Mouse (Mus musculus): ENCODE data around the gene Usp6nl. TPM values are rescaled to one million over a fixed set of nuclear protein-coding genes. Genes with fewer than 3 reads are reported as not detected.

Gene Usp6nl
- total and polyA plus RNA-seq, 2 experiments from 2014 or later: 6.5 to 18.3 TPM

DNA sequence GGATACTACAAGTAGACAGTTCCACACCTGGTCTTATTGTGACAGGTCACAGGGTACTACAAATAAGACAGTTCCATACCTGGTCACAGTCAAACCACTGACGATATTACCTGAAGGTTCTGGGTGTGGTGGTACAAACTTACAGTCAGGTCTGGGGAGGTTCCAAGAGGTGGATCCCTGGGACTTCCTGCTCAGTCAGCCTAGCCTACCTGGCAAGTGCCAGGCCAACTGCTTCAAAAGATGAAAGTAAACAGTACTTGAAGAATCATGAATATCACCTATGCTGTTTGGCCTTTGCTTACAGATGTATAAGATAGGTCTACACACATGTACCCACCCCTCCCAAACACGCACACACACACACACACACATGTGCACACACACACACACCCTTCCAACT, 91.3 kb downstream of the Usp6nl start:
- no peak for ATAC-seq
- H3K4me2 ChIP-seq (ENCODE audit: low read depth): no peak overlapping the region
- no peak for DNase-seq
- no peak overlapping the region for H3K4me3 ChIP-seq (ENCODE audit: low read depth, low read length)
- no peaks in the 10 kb centered on the region for H3K27me3 ChIP-seq (ENCODE audit: insufficient read depth, low read length)
- no peaks in the 10 kb centered on the region for H3K36me3 ChIP-seq (ENCODE audit: insufficient read depth)
- 96% methylated on average over 2 of the region's 2 CpGs for WGBS
- H3K9ac ChIP-seq: no peak overlapping the region
- no peak for TF ChIP-seq CTCF (IDR thresholded peaks at IDR 0.05; ENCODE audit: low read depth)
- H3K9me3 ChIP-seq (ENCODE audit: low read length): no peaks in the 10 kb centered on the region
- no peaks in the 10 kb centered on the region for H3K4me1 ChIP-seq (ENCODE audit: insufficient read depth)
- H3K27ac ChIP-seq (ENCODE audit: low read depth, low read length): no peak overlapping the region

DNA sequence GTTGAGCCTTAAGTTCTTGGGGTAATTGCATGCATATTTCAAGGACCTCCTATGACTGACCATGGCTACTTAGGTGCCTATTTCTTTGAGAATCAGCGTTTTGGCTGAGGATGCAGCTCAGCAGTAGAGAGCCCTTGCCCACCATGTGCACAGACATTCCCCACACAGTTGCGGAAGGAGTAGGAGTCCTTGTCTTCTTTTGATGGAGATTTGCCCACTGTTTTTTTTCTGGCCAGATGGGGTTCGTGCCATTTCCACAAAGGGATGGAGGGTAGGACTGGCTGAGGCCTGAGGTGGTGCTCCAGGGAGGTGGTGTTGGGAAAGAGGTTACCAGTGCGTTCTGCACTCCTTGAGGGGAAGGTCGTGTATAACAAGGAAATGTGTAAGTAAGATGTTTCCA, 91.9 kb downstream of the Usp6nl start:
- no peaks in the 10 kb centered on the region for H3K27me3 ChIP-seq (ENCODE audit: insufficient read depth, low read length)
- no peak for TF ChIP-seq CTCF (IDR thresholded peaks at IDR 0.05; ENCODE audit: low read depth)
- H3K36me3 ChIP-seq (ENCODE audit: insufficient read depth): no peaks in the 10 kb centered on the region
- no peaks in the 10 kb centered on the region for H3K9me3 ChIP-seq (ENCODE audit: low read length)
- no peak overlapping the region for H3K27ac ChIP-seq (ENCODE audit: low read depth, low read length)
- WGBS: 81% methylated on average over 5 of the region's 5 CpGs
- H3K4me3 ChIP-seq (ENCODE audit: low read depth, low read length): no peak overlapping the region
- H3K4me1 ChIP-seq (ENCODE audit: insufficient read depth): no peaks in the 10 kb centered on the region
- no peak for ATAC-seq
- H3K9ac ChIP-seq: no peak overlapping the region
- no peak for DNase-seq
- no peak overlapping the region for H3K4me2 ChIP-seq (ENCODE audit: low read depth)

DNA sequence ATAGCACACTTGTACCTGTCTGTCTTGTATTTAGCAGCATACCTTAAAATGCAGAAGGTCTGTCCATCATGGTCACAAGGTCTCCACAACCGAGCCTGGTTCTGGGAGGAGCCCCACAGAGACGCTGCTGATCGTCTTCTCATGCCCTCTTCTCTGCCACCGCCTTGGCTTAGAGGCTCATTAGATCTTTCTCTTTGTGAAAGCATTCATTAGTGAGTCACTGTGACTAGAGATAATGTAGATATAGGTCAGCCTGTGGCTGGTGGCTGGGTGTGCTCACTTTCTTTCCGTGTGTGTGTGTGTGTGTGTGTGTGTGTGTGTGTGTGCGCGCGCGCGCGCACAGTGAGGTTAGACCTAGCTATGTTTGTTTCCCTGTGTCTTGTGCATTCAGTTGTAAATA, 94.7 kb downstream of the Usp6nl start:
- no peaks in the 10 kb centered on the region for H3K9me3 ChIP-seq (ENCODE audit: low read length)
- no peak overlapping the region for H3K9ac ChIP-seq
- no peak overlapping the region for H3K4me2 ChIP-seq (ENCODE audit: low read depth)
- no peak overlapping the region for H3K4me3 ChIP-seq (ENCODE audit: low read depth, low read length)
- peaks cover 1% of the 10 kb centered on the region; the same call in 1 of the 2 replicates for H3K36me3 ChIP-seq (ENCODE audit: insufficient read depth)
- no peaks in the 10 kb centered on the region for H3K4me1 ChIP-seq (ENCODE audit: insufficient read depth)
- H3K27ac ChIP-seq (ENCODE audit: low read depth, low read length): no peak overlapping the region
- no peaks in the 10 kb centered on the region for H3K27me3 ChIP-seq (ENCODE audit: insufficient read depth, low read length)
- no peak for TF ChIP-seq CTCF (IDR thresholded peaks at IDR 0.05; ENCODE audit: low read depth)
- no peak for DNase-seq
- WGBS: 76% methylated on average over 11 of the region's 11 CpGs
- no peak for ATAC-seq

DNA sequence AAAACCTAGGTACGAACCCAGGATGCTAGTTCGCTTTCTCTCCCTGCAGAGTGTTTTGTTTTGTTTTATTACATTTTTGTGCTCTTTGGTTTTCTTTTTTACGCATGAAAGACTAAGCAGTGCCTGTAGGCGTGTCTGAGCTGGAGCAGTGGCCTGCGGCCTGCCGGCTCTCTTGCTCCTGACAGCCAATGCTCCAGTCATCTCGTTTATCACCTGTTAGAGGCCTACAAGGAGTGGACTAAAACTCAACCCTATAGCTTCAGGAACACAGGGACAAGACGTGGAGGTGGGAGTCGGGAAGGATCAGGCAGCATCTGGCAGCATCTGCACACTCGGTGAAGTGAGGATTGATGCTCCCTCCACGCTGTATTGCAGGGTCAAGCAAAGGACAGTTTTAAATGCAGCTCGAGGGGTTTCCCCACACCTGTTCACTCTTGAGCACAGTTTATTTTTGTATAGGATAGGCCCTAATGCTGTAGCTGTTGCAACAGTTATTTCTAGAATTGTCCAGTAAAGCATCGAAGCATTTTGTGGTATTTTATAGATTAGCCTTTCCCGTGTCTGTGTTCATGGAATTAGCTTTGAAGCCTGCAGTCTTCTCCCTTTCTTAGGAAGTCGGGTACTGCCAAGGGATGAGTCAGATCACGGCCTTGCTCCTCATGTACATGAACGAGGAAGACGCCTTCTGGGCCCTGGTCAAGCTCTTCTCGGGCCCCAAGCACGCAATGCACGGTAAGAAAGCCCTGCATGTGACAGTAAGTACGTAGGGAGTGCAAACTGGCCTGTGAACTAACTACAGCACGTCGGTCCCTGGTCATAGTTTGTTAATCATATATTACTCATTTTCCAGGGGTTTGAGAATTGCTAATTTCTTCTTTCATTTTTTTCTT, 101.4 kb downstream of the Usp6nl start:
- Histone ChIP-seq H3K27ac (ENCODE audit: low read depth, low read length) (no peak overlapping the region), H3K4me2 (ENCODE audit: low read depth) (no peak overlapping the region), H3K9me3 (ENCODE audit: low read length) (no peaks in the 10 kb centered on the region), H3K4me3 (ENCODE audit: low read depth, low read length) (no peak overlapping the region), H3K4me1 (ENCODE audit: insufficient read depth) (no peaks in the 10 kb centered on the region), H3K36me3 (ENCODE audit: insufficient read depth) (peaks cover 15% of the 10 kb centered on the region), H3K9ac (no peak overlapping the region), H3K27me3 (ENCODE audit: insufficient read depth, low read length) (no peaks in the 10 kb centered on the region)
- 90% methylated on average over 24 of the region's 24 CpGs for WGBS
- DNase-seq: no peak
- no peak for TF ChIP-seq CTCF (IDR thresholded peaks at IDR 0.05; ENCODE audit: low read depth)
- no peak for ATAC-seq

DNA sequence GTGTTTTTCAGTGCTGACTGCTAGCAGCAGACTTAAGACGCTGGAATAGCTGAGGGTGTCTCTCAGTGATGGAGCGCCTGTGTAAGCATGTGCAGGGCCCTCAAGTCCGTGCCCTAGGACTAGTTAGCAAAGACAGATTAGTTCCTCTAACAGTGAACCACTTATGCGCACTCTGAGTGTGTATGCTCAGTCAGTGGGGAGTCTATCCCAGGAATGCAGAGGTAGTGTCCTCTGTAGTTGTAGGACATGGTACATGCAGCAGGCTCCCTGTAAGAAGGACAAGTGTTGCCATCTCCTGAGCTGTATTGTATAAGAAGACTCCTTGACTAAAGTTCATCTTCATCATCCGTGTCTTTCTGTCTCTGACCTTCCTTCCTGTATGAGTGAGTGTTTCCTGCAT, 102.4 kb downstream of the Usp6nl start:
- no peak for TF ChIP-seq CTCF (IDR thresholded peaks at IDR 0.05; ENCODE audit: low read depth)
- 90% methylated on average over 5 of the region's 5 CpGs for WGBS
- ATAC-seq: no peak
- no peaks in the 10 kb centered on the region for H3K27me3 ChIP-seq (ENCODE audit: insufficient read depth, low read length)
- H3K27ac ChIP-seq (ENCODE audit: low read depth, low read length): no peak overlapping the region
- no peak overlapping the region for H3K9ac ChIP-seq
- H3K9me3 ChIP-seq (ENCODE audit: low read length): no peaks in the 10 kb centered on the region
- H3K4me1 ChIP-seq (ENCODE audit: insufficient read depth): no peaks in the 10 kb centered on the region
- no peak for DNase-seq
- peaks cover 15% of the 10 kb centered on the region for H3K36me3 ChIP-seq (ENCODE audit: insufficient read depth)
- H3K4me2 ChIP-seq (ENCODE audit: low read depth): no peak overlapping the region
- no peak overlapping the region for H3K4me3 ChIP-seq (ENCODE audit: low read depth, low read length)

DNA sequence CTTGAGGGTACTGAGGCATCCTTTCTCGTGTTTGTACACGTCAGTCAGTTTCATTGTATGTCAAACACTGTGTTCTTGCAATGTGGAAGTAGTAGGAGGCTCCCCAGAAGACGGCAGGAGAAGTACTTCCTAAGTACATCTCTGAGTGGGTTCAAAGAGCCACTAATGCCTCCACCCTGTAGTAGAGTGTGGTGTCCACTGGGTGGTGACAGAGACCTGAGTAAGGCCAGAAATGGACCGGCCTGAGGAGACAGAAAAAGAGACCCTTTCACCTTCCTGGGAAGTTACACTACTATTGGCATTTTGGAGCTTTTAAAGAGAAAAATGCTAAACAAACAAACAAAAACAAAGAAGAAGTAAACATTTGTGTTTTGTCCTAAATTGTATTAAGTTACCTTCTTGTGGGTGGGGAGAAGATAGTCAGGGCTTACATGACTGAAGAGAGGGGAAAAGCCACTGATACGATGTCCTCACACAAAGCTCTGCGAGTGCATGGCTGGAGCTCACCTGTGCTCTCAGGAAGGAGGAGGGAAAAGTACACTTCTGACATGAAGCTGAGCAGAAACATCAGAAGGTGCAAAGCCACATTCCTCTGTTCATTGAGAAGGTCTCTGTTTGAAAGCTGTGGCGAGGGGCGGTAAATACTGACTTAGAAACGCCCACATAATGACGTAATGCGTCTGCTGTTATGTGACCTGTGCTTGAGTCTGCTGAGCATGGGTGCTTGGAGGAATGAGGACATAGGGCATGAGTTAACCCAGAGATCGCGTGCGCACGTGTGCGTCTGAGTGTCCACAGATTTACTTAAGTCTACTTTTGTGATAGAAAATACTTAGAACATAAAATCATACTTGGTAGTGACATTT, 113.9 kb downstream of the Usp6nl start:
- Histone ChIP-seq H3K4me3 (ENCODE audit: low read depth, low read length) (no peak overlapping the region), H3K27me3 (ENCODE audit: insufficient read depth, low read length) (no peaks in the 10 kb centered on the region), H3K9me3 (ENCODE audit: low read length) (no peaks in the 10 kb centered on the region), H3K4me1 (ENCODE audit: insufficient read depth) (no peaks in the 10 kb centered on the region), H3K9ac (no peak overlapping the region), H3K27ac (ENCODE audit: low read depth, low read length) (no peak overlapping the region), H3K4me2 (ENCODE audit: low read depth) (no peak overlapping the region), H3K36me3 (ENCODE audit: insufficient read depth) (peaks cover 20% of the 10 kb centered on the region)
- ATAC-seq: peak; percentile 80
- peak; percentile 62 for DNase-seq
- 80% methylated on average over 16 of the region's 16 CpGs for WGBS
- peak; percentile 85 for TF ChIP-seq CTCF (IDR thresholded peaks at IDR 0.05; ENCODE audit: low read depth)

DNA sequence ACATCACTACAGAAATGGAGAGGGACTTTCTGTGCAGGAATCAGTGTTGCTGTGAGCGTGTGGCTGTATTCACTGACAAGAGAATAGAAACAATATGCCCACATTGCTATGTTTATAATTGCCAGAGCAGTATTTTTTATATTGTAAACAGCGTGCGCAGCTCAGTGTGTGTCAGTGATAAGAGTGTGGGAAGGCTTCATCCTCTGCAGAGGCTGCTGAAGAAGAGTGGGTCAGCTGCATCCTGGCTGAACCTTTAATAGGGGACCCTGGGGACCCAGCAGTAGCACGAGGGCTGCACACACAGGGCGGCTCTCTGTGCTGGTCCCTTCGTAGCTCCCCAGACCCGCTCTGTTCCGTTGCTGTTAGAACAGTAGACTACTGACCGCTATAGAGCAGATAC, 119.2 kb downstream of the Usp6nl start:
- ATAC-seq: no peak
- Histone ChIP-seq H3K36me3 (ENCODE audit: insufficient read depth) (peaks cover 21% of the 10 kb centered on the region), H3K4me3 (ENCODE audit: low read depth, low read length) (no peak overlapping the region), H3K9ac (no peak overlapping the region), H3K4me1 (ENCODE audit: insufficient read depth) (no peaks in the 10 kb centered on the region), H3K27me3 (ENCODE audit: insufficient read depth, low read length) (no peaks in the 10 kb centered on the region), H3K4me2 (ENCODE audit: low read depth) (no peak overlapping the region), H3K27ac (ENCODE audit: low read depth, low read length) (no peak overlapping the region), H3K9me3 (ENCODE audit: low read length) (no peaks in the 10 kb centered on the region)
- no peak for DNase-seq
- no peak for TF ChIP-seq CTCF (IDR thresholded peaks at IDR 0.05; ENCODE audit: low read depth)
- WGBS: 92% methylated on average over 9 of the region's 9 CpGs

Data from forebrain, postnatal 0 days (tissue).